Mouse (Mus musculus): ENCODE results near the gene Dop1b.

GRCm38 (mm10) chr16:93807961-93808554 lies 96.4 kb downstream of the Dop1b start:
- TF ChIP-seq POLR2A (IDR thresholded peaks at IDR 0.05; ENCODE audit: control insufficient read depth, low read depth, low read length) (no peak), CTCF (IDR thresholded peaks at IDR 0.05; ENCODE audit: control insufficient read depth, insufficient read depth, insufficient replicate concordance, low read depth, low read length) (no peak)

All from testis, adult 2 months (tissue).